Mouse (Mus musculus) heart, postnatal 0 days (tissue): ENCODE measurements at regions not wholly inside any gene's neighbourhood (a gene's known extent, or its start where the extent isn't known, plus 50 kb on each side); places are given as distances from the start of the nearest gene placed in this dataset.
A peak's percentile ranks its signal among the peaks of the same experiment; 100 is the strongest.

Source experiments
- ATAC-seq: fragments of 200-750 bp; cut with Nextera tagmentation; 2 replicates; pipeline ENCODE4 v1.8.0; 2017; ENCODE audit warnings: low read depth, moderate number of reproducible peaks, moderate library complexity; ENCODE audit not compliant: insufficient read depth
- DNase-seq: peaks from one replicate; pipeline ENCODE4 v3.0.0-alpha.2; 2016; ENCODE audit warnings: low spot score
- H3K27ac ChIP-seq: fragments of 300-500 bp; sonication (generic); 2 replicates; pipeline ENCODE4 v1.5.1; 2014; ENCODE audit warnings: low read depth, mild to moderate bottlenecking
- H3K27me3 ChIP-seq: fragments of 300-500 bp; sonication (generic); 2 replicates; pipeline ENCODE4 v1.6.1; 2014; ENCODE audit warnings: low read length, mixed read lengths; ENCODE audit not compliant: control insufficient read depth, insufficient read depth
- H3K36me3 ChIP-seq: fragments of 300-500 bp; sonication (generic); replicated peaks from 2 replicates; pipeline ENCODE4 v1.6.1; 2014; ENCODE audit warnings: low read length, mixed read lengths; ENCODE audit not compliant: control insufficient read depth, insufficient read depth
- H3K4me1 ChIP-seq: fragments of 300-500 bp; sonication (generic); 2 replicates; pipeline ENCODE4 v1.6.1; 2014; ENCODE audit warnings: antibody characterized with exemption; ENCODE audit not compliant: control insufficient read depth, insufficient read depth
- H3K4me2 ChIP-seq: fragments of 300-500 bp; sonication (generic); 2 replicates; pipeline ENCODE4 v1.6.1; 2014; ENCODE audit warnings: low read depth, mild to moderate bottlenecking, low read length, moderate library complexity
- H3K4me3 ChIP-seq: fragments of 300-500 bp; sonication (generic); 2 replicates; pipeline ENCODE4 v1.5.1; 2014; ENCODE audit warnings: low read depth, low read length
- H3K9ac ChIP-seq: fragments of 300-500 bp; sonication (generic); replicated peaks from 2 replicates; pipeline ENCODE4 v1.6.1; 2014; ENCODE audit warnings: low read depth, low read length, mixed read lengths
- H3K9me3 ChIP-seq: fragments of 300-500 bp; sonication (generic); replicated peaks from 2 replicates; pipeline ENCODE4 v1.6.1; 2016; ENCODE audit warnings: low read length; ENCODE audit not compliant: control insufficient read depth
- CTCF ChIP-seq: IDR thresholded peaks from 2 replicates; pipeline ENCODE4 v1.5.1; 2016; ENCODE audit warnings: antibody characterized with exemption, control low read depth, low read depth
- EP300 ChIP-seq: IDR thresholded peaks from 2 replicates; pipeline ENCODE4 v1.6.1; 2016; ENCODE audit warnings: antibody characterized with exemption, low read depth
- WGBS: fragments of 180-500 bp; shearing (Covaris S2); extraction: QIAGEN DNeasy Blood & Tissue Kit; methylation state at CpG from one replicate; pipeline ENCODE4 v1.1.7; 2014; 5-methylcytosine and 5-hydroxymethylcytosine counted together

- 68% methylated on average over 3 of the region's 3 CpGs for WGBS
- no peak for ATAC-seq
- H3K9me3 ChIP-seq = no peaks in the 10 kb centered on the region
- no peak overlapping the region for H3K27ac ChIP-seq
- H3K27me3 ChIP-seq = no peaks in the 10 kb centered on the region
- no peaks in the 10 kb centered on the region for H3K4me1 ChIP-seq
- H3K4me3 ChIP-seq = no peak overlapping the region
- TF ChIP-seq EP300 = no peak
- no peak for TF ChIP-seq CTCF
- DNase-seq = no peak
- no peak overlapping the region for H3K4me2 ChIP-seq
- H3K36me3 ChIP-seq = no peaks in the 10 kb centered on the region
- H3K9ac ChIP-seq = no peak overlapping the region
These were observed 5596.4 kb downstream of the 9330182O14Rik start for GRCm38 (mm10) chr15:45730370-45731153.

- WGBS = 34% methylated on average over 2 of the region's 2 CpGs
- Histone ChIP-seq H3K4me1 (no peaks in the 10 kb centered on the region), H3K9ac (no peak overlapping the region), H3K27ac (no peak overlapping the region), H3K4me2 (no peak overlapping the region), H3K27me3 (no peaks in the 10 kb centered on the region), H3K36me3 (no peaks in the 10 kb centered on the region), H3K4me3 (no peak overlapping the region), H3K9me3 (no peaks in the 10 kb centered on the region)
- peak; percentile 17; the same call in 1 of the 2 replicates for TF ChIP-seq CTCF
- no peak for TF ChIP-seq EP300
- no peak for ATAC-seq
- DNase-seq = no peak
These were observed 5629.1 kb downstream of the 9330182O14Rik start for GRCm38 (mm10) chr15:45763225-45763624.
